Comparison of ENCODE assay signal across 11 mouse cellular contexts in the genomic region with DNA sequence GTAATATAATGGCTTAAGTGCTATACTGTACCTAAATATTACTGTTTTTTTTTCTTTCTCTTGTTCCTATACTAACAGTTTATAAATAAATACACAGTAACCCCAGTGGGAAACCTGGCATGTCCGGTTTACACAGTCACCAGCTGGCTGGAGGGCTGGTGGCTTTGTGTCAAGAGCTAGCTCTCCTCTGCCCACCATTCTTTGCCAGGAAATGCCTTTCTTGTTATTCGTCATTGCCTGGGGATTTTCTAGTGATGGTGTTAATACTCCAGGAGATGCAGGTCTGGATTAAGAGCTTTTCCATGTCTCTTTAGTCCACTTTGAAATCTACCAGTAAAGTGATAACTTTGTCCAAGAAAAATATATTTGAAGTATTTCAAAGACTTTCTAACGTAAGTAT.
DNase-seq lines count a peak whose midpoint lies in the region; ATAC-seq and TF ChIP-seq lines count a peak whose summit lies in the region.
"Had no signal": no experiment of that assay in that cellular context is flagged by ENCODE, and none has a peak within 500 bp of the region (broad histone marks: within the 10 kb centered on the region; RNA-seq: fewer than 3 reads in every experiment).

No protein-coding gene starts in this region.

- TF ChIP-seq CTCF in hindbrain, postnatal 0 days (IDR thresholded peaks at IDR 0.05; ENCODE audit: low read depth): no peak
- TF ChIP-seq CTCF in brain, embryonic 14.5 days (IDR thresholded peaks at IDR 0.05; ENCODE audit: borderline replicate concordance, extremely low read depth, insufficient read depth, insufficient read length): no peak
- no peak for TF ChIP-seq CTCF in stomach, postnatal 0 days (IDR thresholded peaks at IDR 0.05; ENCODE audit: low read depth)

- no peaks in the 10 kb centered on the region for H3K36me3 ChIP-seq in hindbrain, postnatal 0 days (ENCODE audit: insufficient read depth, low read length)
- H3K36me3 ChIP-seq in hindbrain, embryonic 10.5 days: no peaks in the 10 kb centered on the region
- no peaks in the 10 kb centered on the region for H3K36me3 ChIP-seq in forebrain, embryonic 16.5 days (ENCODE audit: control insufficient read depth, insufficient read depth)
- no peaks in the 10 kb centered on the region for H3K36me3 ChIP-seq in hindbrain, embryonic 13.5 days
- H3K36me3 ChIP-seq in stomach, postnatal 0 days (ENCODE audit: control insufficient read depth, insufficient read depth, low read length): no peaks in the 10 kb centered on the region
- H3K36me3 ChIP-seq: liver, embryonic 13.5 days had no signal

- H3K4me3 ChIP-seq in hindbrain, postnatal 0 days (ENCODE audit: low read length): no peak overlapping the region
- H3K4me3 ChIP-seq in hindbrain, embryonic 10.5 days: no peak overlapping the region
- H3K4me3 ChIP-seq in forebrain, embryonic 16.5 days (replicated peaks; ENCODE audit: low read length): no peak overlapping the region
- H3K4me3 ChIP-seq in hindbrain, embryonic 13.5 days: no peak overlapping the region
- H3K4me3 ChIP-seq in stomach, postnatal 0 days (ENCODE audit: low read depth, low read length): no peak overlapping the region
- H3K4me3 ChIP-seq: forebrain, embryonic 13.5 days; liver, embryonic 13.5 days had no signal

- H3K27me3 ChIP-seq in hindbrain, postnatal 0 days (ENCODE audit: insufficient read depth, low read length): no peaks in the 10 kb centered on the region
- H3K27me3 ChIP-seq in hindbrain, embryonic 10.5 days (ENCODE audit: insufficient read depth, poor library complexity, severe bottlenecking): no peaks in the 10 kb centered on the region
- H3K27me3 ChIP-seq in forebrain, embryonic 16.5 days (replicated peaks; ENCODE audit: control insufficient read depth, insufficient read depth, low read length): no peaks in the 10 kb centered on the region
- H3K27me3 ChIP-seq in hindbrain, embryonic 13.5 days: no peaks in the 10 kb centered on the region
- H3K27me3 ChIP-seq in stomach, postnatal 0 days (ENCODE audit: control insufficient read depth, insufficient read depth, low read length): no peaks in the 10 kb centered on the region
- H3K27me3 ChIP-seq: forebrain, embryonic 13.5 days; liver, embryonic 13.5 days had no signal

- 0 out of 2 replicates have a peak, but pooled peaks cover 3% of the 10 kb centered on the region for H3K4me1 ChIP-seq in hindbrain, postnatal 0 days (ENCODE audit: insufficient read depth, low read length)
- no peaks in the 10 kb centered on the region for H3K4me1 ChIP-seq in hindbrain, embryonic 10.5 days (replicated peaks)
- H3K4me1 ChIP-seq in forebrain, embryonic 16.5 days (replicated peaks; ENCODE audit: control insufficient read depth, insufficient read depth, low read length): no peaks in the 10 kb centered on the region; the same call in 1 of the 2 replicates
- H3K4me1 ChIP-seq in hindbrain, embryonic 13.5 days (replicated peaks): no peaks in the 10 kb centered on the region
- no peaks in the 10 kb centered on the region; the same call in 1 of the 2 replicates for H3K4me1 ChIP-seq in stomach, postnatal 0 days (replicated peaks; ENCODE audit: control insufficient read depth, insufficient read depth)
- H3K4me1 ChIP-seq: forebrain, embryonic 13.5 days; liver, embryonic 13.5 days had no signal

- H3K9ac ChIP-seq in hindbrain, postnatal 0 days (replicated peaks; ENCODE audit: low read length): no peak overlapping the region
- H3K9ac ChIP-seq in forebrain, embryonic 16.5 days (replicated peaks; ENCODE audit: low read depth, low read length): no peak overlapping the region
- H3K9ac ChIP-seq in hindbrain, embryonic 13.5 days: no peak overlapping the region
- H3K9ac ChIP-seq in stomach, postnatal 0 days (ENCODE audit: low read length): no peak overlapping the region
- H3K9ac ChIP-seq: forebrain, embryonic 13.5 days; liver, embryonic 13.5 days had no signal

- WGBS in hindbrain, postnatal 0 days: 46% methylated on average over 3 of the region's 3 CpGs
- 65% methylated on average over 3 of the region's 3 CpGs for WGBS in hindbrain, embryonic 10.5 days
- WGBS in forebrain, embryonic 16.5 days: 39% methylated on average over 3 of the region's 3 CpGs
- whole genome bisulfite sequencing in hindbrain, embryonic 13.5 days: 59% methylated on average over 3 of the region's 3 CpGs
- 34% methylated on average over 3 of the region's 3 CpGs for WGBS in stomach, postnatal 0 days

- no peaks in the 10 kb centered on the region for H3K9me3 ChIP-seq in hindbrain, postnatal 0 days (ENCODE audit: low read length)
- H3K9me3 ChIP-seq in hindbrain, embryonic 10.5 days: no peaks in the 10 kb centered on the region
- H3K9me3 ChIP-seq in forebrain, embryonic 16.5 days (ENCODE audit: control insufficient read depth, low read length): no peaks in the 10 kb centered on the region
- H3K9me3 ChIP-seq in hindbrain, embryonic 13.5 days: no peaks in the 10 kb centered on the region
- no peaks in the 10 kb centered on the region for H3K9me3 ChIP-seq in stomach, postnatal 0 days (ENCODE audit: control insufficient read depth, low read length)
- H3K9me3 ChIP-seq: forebrain, embryonic 13.5 days; liver, embryonic 13.5 days had no signal

- no peak overlapping the region for H3K27ac ChIP-seq in hindbrain, postnatal 0 days
- H3K27ac ChIP-seq in hindbrain, embryonic 10.5 days: no peak overlapping the region
- H3K27ac ChIP-seq in forebrain, embryonic 16.5 days (ENCODE audit: low read length): no peak overlapping the region
- H3K27ac ChIP-seq in hindbrain, embryonic 13.5 days: no peak overlapping the region
- no peak overlapping the region for H3K27ac ChIP-seq in stomach, postnatal 0 days (replicated peaks)
- H3K27ac ChIP-seq: forebrain, embryonic 13.5 days; liver, embryonic 13.5 days had no signal

- no peak for TF ChIP-seq EP300 in stomach, postnatal 0 days (optimal IDR thresholded peaks at IDR 0.05)

- no peak for TF ChIP-seq POLR2A in brain, embryonic 14.5 days (IDR thresholded peaks at IDR 0.05; ENCODE audit: borderline replicate concordance, extremely low read depth, insufficient read depth, insufficient read length, poor library complexity, severe bottlenecking)

- H3K4me2 ChIP-seq in hindbrain, postnatal 0 days (ENCODE audit: low read depth, low read length): no peak overlapping the region
- no peak overlapping the region for H3K4me2 ChIP-seq in forebrain, embryonic 16.5 days (ENCODE audit: low read length)
- H3K4me2 ChIP-seq in hindbrain, embryonic 13.5 days: no peak overlapping the region
- H3K4me2 ChIP-seq in stomach, postnatal 0 days (replicated peaks; ENCODE audit: low read depth): no peak overlapping the region
- H3K4me2 ChIP-seq: forebrain, embryonic 13.5 days; liver, embryonic 13.5 days had no signal

- ATAC-seq in hindbrain, postnatal 0 days: peak; percentile 45; the same call in 1 of the 2 replicates
- no peak for ATAC-seq in forebrain, embryonic 16.5 days
- ATAC-seq in hindbrain, embryonic 13.5 days (ENCODE audit: low FRiP score): no peak
- ATAC-seq in stomach, postnatal 0 days (ENCODE audit: low FRiP score, low TSS enrichment): no peak
- ATAC-seq: forebrain, embryonic 13.5 days had no signal

- peak; percentile 39 for DNase-seq in hindbrain, postnatal 0 days (ENCODE audit: low spot score)
- DNase-seq in hindbrain, embryonic 10.5 days (ENCODE audit: low spot score): no peak
- DNase-seq in brain, embryonic 14.5 days (ENCODE audit: low read depth): peak; percentile 35
- peak; percentile 21 for DNase-seq in embryo, embryonic 10.5 days (ENCODE audit: low spot score)
- peak; percentile 54 for DNase-seq in lung, postnatal 10 days
- no peak for DNase-seq in stomach, postnatal 0 days (ENCODE audit: low spot score)
- DNase-seq: liver, embryonic 13.5 days; right cerebral cortex, postnatal 25 days had no signal

Comparison
In these comparisons a context has a peak if more than half of its experiments do, and no peak if none do; other contexts are left out.
1. DNase-seq: peak in hindbrain, postnatal 0 days (single experiment), brain, embryonic 14.5 days (single experiment), embryo, embryonic 10.5 days (single experiment) and lung, postnatal 10 days (single experiment); none in hindbrain, embryonic 10.5 days (single experiment) and stomach, postnatal 0 days (single experiment).